Comparison of ENCODE assay signal across 8 mouse cellular contexts in genomic region chr10:17721602-17722121, GRCm38 (mm10). TPM values are rescaled to one million over a fixed set of nuclear protein-coding genes. Genes with fewer than 3 reads are reported as not detected.
DNase-seq lines count a peak whose midpoint lies in the region; ATAC-seq and TF ChIP-seq lines count a peak whose summit lies in the region.

No protein-coding gene starts in this region.

- no peak for ATAC-seq in megakaryocyte, adult 5-6 weeks (ENCODE audit: poor library complexity, severe bottlenecking)
- no peak for ATAC-seq in limb, embryonic 14.5 days (ENCODE audit: low FRiP score, low read depth)
- peak; percentile 24 for ATAC-seq in midbrain, embryonic 16.5 days
- no peak for ATAC-seq in monocyte, adult 5-6 weeks (replicated peaks; ENCODE audit: insufficient number of reproducible peaks, low FRiP score, low TSS enrichment, poor library complexity, severe bottlenecking)

- H3K9ac ChIP-seq in limb, embryonic 14.5 days (ENCODE audit: low read depth, low read length, severe bottlenecking), result peak overlapping the region; percentile 81
- peak overlapping the region; percentile 77 for H3K9ac ChIP-seq in midbrain, embryonic 16.5 days (ENCODE audit: low read depth, low read length)

- under 1% methylated on average over 21 of the region's 21 CpGs for WGBS in forebrain, embryonic 10.5 days
- WGBS in limb, embryonic 14.5 days, result 1% methylated on average over 21 of the region's 21 CpGs
- under 1% methylated on average over 21 of the region's 21 CpGs for WGBS in midbrain, embryonic 16.5 days

- DNase-seq in MN1 (ENCODE audit: low spot score), result peak; percentile 66
- DNase-seq in forebrain, embryonic 10.5 days (ENCODE audit: extremely low spot score, low spot score), result no peak
- peak; percentile 46 to 76 for DNase-seq in heart, postnatal 36 days
- DNase-seq in limb, embryonic 14.5 days (ENCODE audit: low spot score), result peak; percentile 52

- H3K4me3 ChIP-seq in megakaryocyte, embryonic 14.5 days (replicated peaks), result peak overlapping the region; percentile 93
- H3K4me3 ChIP-seq in forebrain, embryonic 10.5 days, result peak overlapping the region; percentile 94
- peak overlapping the region; percentile 61 for H3K4me3 ChIP-seq in limb, embryonic 14.5 days (replicated peaks; ENCODE audit: low read length)
- peak overlapping the region; percentile 98 for H3K4me3 ChIP-seq in midbrain, embryonic 16.5 days (ENCODE audit: low read depth, low read length)

- peaks cover 29% of the 10 kb centered on the region for H3K36me3 ChIP-seq in megakaryocyte, embryonic 14.5 days (replicated peaks; ENCODE audit: low read length)
- H3K36me3 ChIP-seq in forebrain, embryonic 10.5 days (replicated peaks), result peaks cover 5% of the 10 kb centered on the region
- no peaks in the 10 kb centered on the region for H3K36me3 ChIP-seq in limb, embryonic 14.5 days (ENCODE audit: control insufficient read depth, insufficient read depth, low read length)
- no peaks in the 10 kb centered on the region for H3K36me3 ChIP-seq in midbrain, embryonic 16.5 days (ENCODE audit: control insufficient read depth, insufficient read depth, low read length)

- no peaks in the 10 kb centered on the region for H3K27me3 ChIP-seq in megakaryocyte, embryonic 14.5 days (replicated peaks)
- H3K27me3 ChIP-seq in forebrain, embryonic 10.5 days (ENCODE audit: poor library complexity, severe bottlenecking), result no peaks in the 10 kb centered on the region; the same call in 1 of the 2 replicates
- H3K27me3 ChIP-seq in limb, embryonic 14.5 days (ENCODE audit: control insufficient read depth, insufficient read depth, low read length), result no peaks in the 10 kb centered on the region
- no peaks in the 10 kb centered on the region for H3K27me3 ChIP-seq in midbrain, embryonic 16.5 days (ENCODE audit: control insufficient read depth, insufficient read depth, low read depth, low read length)

- intact Hi-C loops in heart, postnatal 36 days (cut with DNase I), result loop anchor here (2.0 to 10.0 kb wide), 9 partner anchors 159 to 1377 kb away; partner anchors contain the start of gene Heca

- H3K9me3 ChIP-seq in megakaryocyte, embryonic 14.5 days, result no peaks in the 10 kb centered on the region
- H3K9me3 ChIP-seq in forebrain, embryonic 10.5 days, result no peaks in the 10 kb centered on the region
- no peaks in the 10 kb centered on the region for H3K9me3 ChIP-seq in limb, embryonic 14.5 days (ENCODE audit: control insufficient read depth, low read length)
- H3K9me3 ChIP-seq in midbrain, embryonic 16.5 days (replicated peaks; ENCODE audit: control insufficient read depth, low read length, poor library complexity, severe bottlenecking), result no peaks in the 10 kb centered on the region

- peaks cover 51% of the 10 kb centered on the region for H3K4me1 ChIP-seq in megakaryocyte, embryonic 14.5 days
- peaks cover 34% of the 10 kb centered on the region for H3K4me1 ChIP-seq in forebrain, embryonic 10.5 days
- H3K4me1 ChIP-seq in limb, embryonic 14.5 days (ENCODE audit: control insufficient read depth, insufficient read depth, low read length), result peaks cover 9% of the 10 kb centered on the region; the same call in 1 of the 2 replicates
- peaks cover 19% of the 10 kb centered on the region for H3K4me1 ChIP-seq in midbrain, embryonic 16.5 days (ENCODE audit: control insufficient read depth, insufficient read depth, low read length)

- H3K4me2 ChIP-seq in limb, embryonic 14.5 days (replicated peaks; ENCODE audit: low read depth, low read length, severe bottlenecking), result peak overlapping the region; percentile 71
- H3K4me2 ChIP-seq in midbrain, embryonic 16.5 days (ENCODE audit: low read length), result peak overlapping the region; percentile 70

- peak overlapping the region; percentile 98 for H3K27ac ChIP-seq in forebrain, embryonic 10.5 days
- H3K27ac ChIP-seq in limb, embryonic 14.5 days (replicated peaks; ENCODE audit: low read depth, low read length), result peak overlapping the region; percentile 97
- peak overlapping the region; percentile 100 for H3K27ac ChIP-seq in midbrain, embryonic 16.5 days (ENCODE audit: low read length)

- no peak for TF ChIP-seq POLR2A in limb, embryonic 14.5 days (IDR thresholded peaks at IDR 0.05; ENCODE audit: borderline replicate concordance, extremely low read depth, insufficient read depth, insufficient read length)

RNA-seq across cellular contexts. Expression of gene Cited2, which starts 1.4 kb away (rescaled TPM):
- 476 and 713 TPM in 2 replicates for polyA plus RNA-seq in megakaryocyte, embryonic 14.5 days (2012; ENCODE audit: insufficient read depth, low replicate concordance)
- total RNA-seq in megakaryocyte, adult 5-6 weeks (2015), result 133 and 151 TPM in 2 replicates
- total RNA-seq in megakaryocyte, adult 5-6 weeks (2017), result 55.1 and 85.7 TPM in 2 replicates
- 32.5 and 32.8 TPM in 2 replicates for polyA plus RNA-seq in forebrain, embryonic 10.5 days (2016; fragmentation: Nextera tagmentation; extraction: Ambion mirVana)
- 10 to 100 TPM; 53.2 to 62.9 TPM for total RNA-seq in heart, postnatal 36 days (2021)
- 55.7 and 67.5 TPM in 2 replicates for polyA plus RNA-seq in limb, embryonic 14.5 days (2012; rRNA removed)
- 44.7 and 45.7 TPM in 2 replicates for polyA plus RNA-seq in limb, embryonic 14.5 days (2014; fragmentation: Nextera tagmentation; extraction: Ambion mirVana)
- 52.8 and 59.7 TPM in 2 replicates for polyA plus RNA-seq in midbrain, embryonic 16.5 days (2015; fragmentation: Nextera tagmentation; extraction: Ambion mirVana)
- 29.2 to 39.7 TPM (median 32.6 TPM) in 3 replicates for total RNA-seq in monocyte, adult 5-6 weeks (2017)
